Mouse (Mus musculus) thymus, adult 2 months (tissue): ENCODE data around the gene Nvl.

Experiments used
- CTCF ChIP-seq: fragments of 200-500 bp; IDR thresholded peaks from 2 replicates; pipeline ENCODE4 v1.5.1; 2012; ENCODE audit warnings: mild to moderate bottlenecking, control low read depth, low read length, moderate library complexity, borderline replicate concordance; ENCODE audit not compliant: control insufficient read depth, poor library complexity, insufficient read depth; ENCODE audit errors: extremely low read depth
- POLR2A ChIP-seq: fragments of 200-500 bp; IDR thresholded peaks from 2 replicates; pipeline ENCODE4 v1.6.1; 2012; ENCODE audit warnings: mild to moderate bottlenecking, low read length, control low read depth, moderate library complexity; ENCODE audit not compliant: control insufficient read depth, poor library complexity, insufficient read depth; ENCODE audit errors: extremely low read depth

- TF ChIP-seq CTCF = no peak
- no peak for TF ChIP-seq POLR2A
Observed at GRCm38 (mm10) chr1:181151541-181151940, 7.5 kb upstream of the Nvl start.
